Mouse (Mus musculus) CH12.LX (cell line): ENCODE measurements at regions not wholly inside any gene's neighbourhood (a gene's known extent, or its start where the extent isn't known, plus 50 kb on each side); places are given as distances from the start of the nearest gene placed in this dataset.

ENCODE experiments used
- BHLHE40 ChIP-seq: IDR thresholded peaks from 2 replicates; pipeline ENCODE4 v1.6.1; 2011; ENCODE audit warnings: mild to moderate bottlenecking, low read depth, low read length, improper control_type of control experiment
- CHD1 ChIP-seq: IDR thresholded peaks from 2 replicates; pipeline ENCODE4 v1.6.1; 2012; ENCODE audit warnings: low read depth, low read length, improper control_type of control experiment, inconsistent platforms
- CTCF ChIP-seq, 2 experiments: IDR thresholded peaks in 1 of 2; conservative IDR thresholded peaks in 1 of 2; 2 replicates each; pipeline ENCODE4 v1.5.1; 2011 to 2012; ENCODE audit warnings: low read depth in 2 of 2, low read length in 2 of 2, improper control_type of control experiment in 1 of 2, inconsistent platforms in 1 of 2, mild to moderate bottlenecking in 1 of 2, moderate library complexity in 1 of 2
- POLR2A ChIP-seq: IDR thresholded peaks from 2 replicates; pipeline ENCODE4 v1.6.1; 2011; ENCODE audit warnings: low read depth, mild to moderate bottlenecking, improper control_type of control experiment, low read length
- POLR2AphosphoS2 ChIP-seq: IDR thresholded peaks from 2 replicates; pipeline ENCODE4 v1.6.1; 2011; ENCODE audit warnings: low read depth, low read length, improper control_type of control experiment
- SIN3A ChIP-seq: IDR thresholded peaks from 2 replicates; pipeline ENCODE4 v1.6.1; 2012; ENCODE audit warnings: low read length, improper control_type of control experiment, inconsistent platforms
- USF2 ChIP-seq: conservative IDR thresholded peaks from 2 replicates; pipeline ENCODE4 v1.6.1; 2011; ENCODE audit warnings: low read depth, low read length, improper control_type of control experiment
- ZC3H11A ChIP-seq: IDR thresholded peaks from 2 replicates; pipeline ENCODE4 v1.6.1; 2012; ENCODE audit warnings: low read depth, mild to moderate bottlenecking, inconsistent platforms, low read length, improper control_type of control experiment
- ZNF384 ChIP-seq: IDR thresholded peaks from 2 replicates; pipeline ENCODE4 v1.6.1; 2012; ENCODE audit warnings: low read depth, low read length, improper control_type of control experiment, inconsistent platforms

DNA sequence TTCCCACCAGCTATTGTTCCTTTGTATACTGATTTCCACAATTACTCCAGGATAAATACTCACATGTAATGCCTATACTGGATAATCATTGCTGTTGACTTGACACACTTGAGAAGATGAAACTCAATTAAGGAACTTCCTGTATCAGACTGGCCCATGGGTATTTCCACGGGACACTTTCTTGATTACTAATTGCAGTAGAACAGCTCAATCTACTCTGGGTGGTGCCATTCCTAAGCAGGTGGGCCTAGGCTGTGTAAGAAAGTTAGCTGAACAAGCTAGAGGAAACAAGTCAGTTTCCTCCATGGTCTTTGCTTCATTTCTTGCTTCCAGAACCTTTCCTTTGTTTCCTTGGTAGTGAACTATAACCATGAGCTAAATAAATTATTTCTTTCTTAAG lies 191.0 kb upstream of the Tpk1 start:
- TF ChIP-seq POLR2A, result no peak
- no peak for TF ChIP-seq USF2
- no peak for TF ChIP-seq CTCF (conservative IDR thresholded peaks at IDR 0.05 in 1 of 2, IDR thresholded peaks at IDR 0.05 in 1 of 2; ENCODE audit: low read depth in 2 of 2, low read length in 2 of 2)
- no peak for TF ChIP-seq POLR2AphosphoS2
- no peak for TF ChIP-seq ZNF384
- TF ChIP-seq ZC3H11A, result no peak
- no peak for TF ChIP-seq SIN3A
- no peak for TF ChIP-seq CHD1
- TF ChIP-seq BHLHE40, result no peak
